Mouse (Mus musculus) intestine, postnatal 0 days (tissue): ENCODE measurements around the gene Aldh16a1. TPM values are rescaled to one million over a fixed set of nuclear protein-coding genes. Genes with fewer than 3 reads are reported as not detected.
"Not testable (repeated sequence)": the region's sequence is repeated elsewhere in the genome, so short reads cannot be mapped to it uniquely, and the experiment has no call there.

Experiments
- ATAC-seq: fragments of 200-750 bp; cut with Nextera tagmentation; 2 replicates; pipeline ENCODE4 v1.8.0; 2017; ENCODE audit warnings: mild to moderate bottlenecking, moderate TSS enrichment, moderate library complexity
- H3K27ac ChIP-seq: fragments of 300-500 bp; sonication (generic); 2 replicates; pipeline ENCODE4 v1.5.1; 2014; ENCODE audit warnings: mild to moderate bottlenecking, low read depth, low read length, moderate library complexity
- H3K27me3 ChIP-seq: fragments of 300-500 bp; sonication (generic); replicated peaks from 2 replicates; pipeline ENCODE4 v1.6.1; 2014; ENCODE audit warnings: low read length, mixed read lengths; ENCODE audit not compliant: control insufficient read depth, insufficient read depth
- H3K36me3 ChIP-seq: fragments of 300-500 bp; sonication (generic); 2 replicates; pipeline ENCODE4 v1.6.1; 2014; ENCODE audit warnings: mild to moderate bottlenecking, moderate library complexity; ENCODE audit not compliant: control insufficient read depth, insufficient read depth
- H3K4me1 ChIP-seq: fragments of 300-500 bp; sonication (generic); replicated peaks from 2 replicates; pipeline ENCODE4 v1.6.1; 2014; ENCODE audit warnings: antibody characterized with exemption, low read length, mixed read lengths; ENCODE audit not compliant: control insufficient read depth, insufficient read depth
- H3K4me2 ChIP-seq: fragments of 300-500 bp; sonication (generic); replicated peaks from 2 replicates; pipeline ENCODE4 v1.6.1; 2014; ENCODE audit warnings: low read depth, mild to moderate bottlenecking, moderate library complexity
- H3K4me3 ChIP-seq: fragments of 300-500 bp; sonication (generic); 2 replicates; pipeline ENCODE4 v1.5.1; 2014; ENCODE audit warnings: low read depth, low read length
- H3K9ac ChIP-seq: fragments of 300-500 bp; sonication (generic); 2 replicates; pipeline ENCODE4 v1.6.1; 2014; ENCODE audit warnings: mild to moderate bottlenecking, low read depth, low read length
- H3K9me3 ChIP-seq: fragments of 300-500 bp; sonication (generic); 2 replicates; pipeline ENCODE4 v1.6.1; 2016; ENCODE audit warnings: mixed run types; ENCODE audit not compliant: control insufficient read depth
- CTCF ChIP-seq: sonication (generic); IDR thresholded peaks from 2 replicates; pipeline ENCODE4 v1.5.1; 2016; ENCODE audit warnings: low read depth, mild to moderate bottlenecking, control low read depth, antibody characterized with exemption, moderate library complexity
- WGBS: fragments of 180-500 bp; shearing (Covaris S2); extraction: QIAGEN DNeasy Blood & Tissue Kit; methylation state at CpG from one replicate; pipeline ENCODE4 v1.1.7; 2014; 5-methylcytosine and 5-hydroxymethylcytosine counted together
- polyA plus RNA-seq: library from polyadenylated mRNA; unstranded; fragments of >200 nt; fragmentation: Nextera tagmentation; extraction: Ambion mirVana; gene quantifications from 2 replicates; pipeline ENCODE4 v1.2.1, GENCODE M21; 2015

Gene Aldh16a1
- polyA plus RNA-seq, 1 experiment from 2014 or later, result 86.8 TPM

GRCm38 (mm10) chr7:45175398-45175797, 21.0 kb upstream of the Aldh16a1 start:
- ATAC-seq, result no peak
- H3K27ac ChIP-seq, result no peak overlapping the region
- H3K27me3 ChIP-seq, result peaks cover 74% of the 10 kb centered on the region
- no peaks in the 10 kb centered on the region for H3K36me3 ChIP-seq
- no peak overlapping the region for H3K4me3 ChIP-seq
- TF ChIP-seq CTCF, result no peak
- H3K4me2 ChIP-seq, result no peak overlapping the region
- H3K9ac ChIP-seq, result no peak overlapping the region
- no peaks in the 10 kb centered on the region for H3K9me3 ChIP-seq
- WGBS, result 5% methylated on average over 13 of the region's 13 CpGs
- H3K4me1 ChIP-seq, result no peaks in the 10 kb centered on the region

- H3K4me2 ChIP-seq, result no peak overlapping the region
- H3K4me1 ChIP-seq, result no peaks in the 10 kb centered on the region
- TF ChIP-seq CTCF, result no peak
- H3K36me3 ChIP-seq, result no peaks in the 10 kb centered on the region
- no peak overlapping the region for H3K27ac ChIP-seq
- no peak for ATAC-seq
- no peak overlapping the region for H3K4me3 ChIP-seq
- WGBS, result 8% methylated on average over 29 of the region's 29 CpGs
- no peak overlapping the region for H3K9ac ChIP-seq
- peaks cover 6% of the 10 kb centered on the region for H3K9me3 ChIP-seq
- H3K27me3 ChIP-seq, result peaks cover 70% of the 10 kb centered on the region
Measured at GRCm38 (mm10) chr7:45174567-45175280, 20.3 kb upstream of the Aldh16a1 start.

GRCm38 (mm10) chr7:45173772-45174171, 19.4 kb upstream of the Aldh16a1 start:
- peak; percentile 60 for TF ChIP-seq CTCF
- 41% methylated on average over 1 of the region's 1 CpGs for WGBS
- peaks cover 69% of the 10 kb centered on the region for H3K27me3 ChIP-seq
- ATAC-seq, H3K27ac ChIP-seq, H3K9ac ChIP-seq, H3K4me2 ChIP-seq, H3K4me3 ChIP-seq, H3K36me3 ChIP-seq, H3K9me3 ChIP-seq, H3K4me1 ChIP-seq: not testable (repeated sequence)

- no peaks in the 10 kb centered on the region for H3K4me1 ChIP-seq
- H3K4me2 ChIP-seq, result no peak overlapping the region
- no peak overlapping the region for H3K4me3 ChIP-seq
- H3K9ac ChIP-seq, result no peak overlapping the region
- no peak overlapping the region for H3K27ac ChIP-seq
- peaks cover 69% of the 10 kb centered on the region for H3K27me3 ChIP-seq
- peaks cover 9% of the 10 kb centered on the region for H3K9me3 ChIP-seq
- no peaks in the 10 kb centered on the region for H3K36me3 ChIP-seq
- TF ChIP-seq CTCF, result peak; percentile 52
- no peak for ATAC-seq
- WGBS, result 55% methylated on average over 7 of the region's 7 CpGs
Measured at GRCm38 (mm10) chr7:45172974-45173373, 18.6 kb upstream of the Aldh16a1 start.

- H3K4me2 ChIP-seq, result no peak overlapping the region
- H3K9ac ChIP-seq, result no peak overlapping the region
- peaks cover 67% of the 10 kb centered on the region for H3K27me3 ChIP-seq
- whole genome bisulfite sequencing, result 87% methylated on average over 3 of the region's 3 CpGs
- no peaks in the 10 kb centered on the region for H3K36me3 ChIP-seq
- H3K4me3 ChIP-seq, result no peak overlapping the region
- no peak for TF ChIP-seq CTCF
- H3K9me3 ChIP-seq, result peaks cover 9% of the 10 kb centered on the region
- no peaks in the 10 kb centered on the region for H3K4me1 ChIP-seq
- no peak for ATAC-seq
- no peak overlapping the region for H3K27ac ChIP-seq
Measured at GRCm38 (mm10) chr7:45169495-45169894, 15.1 kb upstream of the Aldh16a1 start.

- H3K9ac ChIP-seq, result no peak overlapping the region
- H3K4me3 ChIP-seq, result no peak overlapping the region
- H3K4me2 ChIP-seq, result no peak overlapping the region
- ATAC-seq, result no peak
- no peaks in the 10 kb centered on the region for H3K4me1 ChIP-seq
- H3K9me3 ChIP-seq, result peaks cover 9% of the 10 kb centered on the region
- no peak overlapping the region for H3K27ac ChIP-seq
- H3K27me3 ChIP-seq, result peaks cover 69% of the 10 kb centered on the region
- no peaks in the 10 kb centered on the region for H3K36me3 ChIP-seq
- no peak for TF ChIP-seq CTCF
- WGBS, result 6% methylated on average over 24 of the region's 24 CpGs
Measured at GRCm38 (mm10) chr7:45168656-45169055, 14.3 kb upstream of the Aldh16a1 start.
